Mouse (Mus musculus): ENCODE data around the gene Hhatl. TPM values are rescaled to one million over a fixed set of nuclear protein-coding genes. Genes with fewer than 3 reads are reported as not detected.

Hhatl gene
- polyA plus RNA-seq, 1 experiment from 2014 or later, result 0.11 TPM

DNA sequence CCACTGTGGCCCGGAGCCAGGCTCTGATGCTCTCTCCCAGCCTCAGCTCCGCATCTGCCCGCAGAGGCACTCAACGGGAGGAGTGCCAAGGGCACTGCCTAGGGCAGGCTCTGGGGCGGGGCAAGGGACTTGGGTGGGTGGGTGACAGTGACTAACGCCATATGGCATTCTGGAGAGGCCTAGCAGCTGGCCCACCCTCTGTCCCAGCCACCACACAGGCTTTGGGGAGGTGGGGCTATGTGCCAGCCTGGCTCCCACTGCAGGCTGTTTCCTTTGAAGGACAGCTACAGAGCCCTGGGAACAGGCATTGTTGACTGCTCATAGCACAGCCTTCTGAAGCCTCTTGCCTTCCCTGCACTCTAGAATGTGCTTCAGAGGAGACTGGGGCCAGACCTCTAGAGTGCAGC lies 30.3 kb upstream of the Hhatl start:
- no peak for DNase-seq (ENCODE audit: low spot score)
- no peak overlapping the region for H3K27ac ChIP-seq
- no peak for TF ChIP-seq CTCF (IDR thresholded peaks at IDR 0.05; ENCODE audit: low read depth)
- H3K9ac ChIP-seq (ENCODE audit: low read depth, low read length), result no peak overlapping the region
- H3K36me3 ChIP-seq (ENCODE audit: insufficient read depth, low read length), result no peaks in the 10 kb centered on the region
- H3K4me3 ChIP-seq (replicated peaks; ENCODE audit: low read depth, low read length), result no peak overlapping the region
- H3K27me3 ChIP-seq (ENCODE audit: insufficient read depth, low read length), result no peaks in the 10 kb centered on the region
- H3K4me1 ChIP-seq (replicated peaks; ENCODE audit: insufficient read depth, low read length), result no peaks in the 10 kb centered on the region
- 59% methylated on average over 6 of the region's 6 CpGs for WGBS
- no peak overlapping the region for H3K4me2 ChIP-seq (ENCODE audit: low read length)
- no peak for ATAC-seq (replicated peaks; ENCODE audit: low FRiP score, low read depth)
- no peaks in the 10 kb centered on the region for H3K9me3 ChIP-seq (replicated peaks; ENCODE audit: low read length)

DNA sequence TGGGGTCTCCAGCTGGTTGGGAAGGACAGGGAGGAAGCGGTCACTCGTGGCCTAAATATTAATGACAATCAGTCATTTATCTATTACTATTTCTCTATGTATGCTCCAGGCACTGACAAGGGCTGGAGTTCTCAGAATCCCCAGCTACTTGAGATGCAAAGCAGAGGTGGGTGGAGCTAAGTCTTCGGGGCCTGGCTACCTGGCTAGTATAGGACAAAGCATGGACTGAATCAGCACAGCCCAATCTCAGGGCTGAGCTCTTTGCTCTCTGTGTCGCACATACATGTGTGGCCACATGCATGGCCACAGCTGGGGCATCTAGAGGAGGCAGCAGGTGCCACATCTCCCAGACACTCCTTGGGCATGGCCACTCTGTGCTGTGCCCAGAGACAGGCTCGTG lies 28.5 kb upstream of the Hhatl start:
- TF ChIP-seq CTCF (IDR thresholded peaks at IDR 0.05; ENCODE audit: low read depth), result no peak
- Histone ChIP-seq H3K27ac (no peak overlapping the region), H3K9ac (ENCODE audit: low read depth, low read length) (no peak overlapping the region), H3K4me3 (replicated peaks; ENCODE audit: low read depth, low read length) (no peak overlapping the region), H3K36me3 (ENCODE audit: insufficient read depth, low read length) (no peaks in the 10 kb centered on the region), H3K4me1 (replicated peaks; ENCODE audit: insufficient read depth, low read length) (no peaks in the 10 kb centered on the region), H3K27me3 (ENCODE audit: insufficient read depth, low read length) (no peaks in the 10 kb centered on the region), H3K4me2 (ENCODE audit: low read length) (no peak overlapping the region), H3K9me3 (replicated peaks; ENCODE audit: low read length) (no peaks in the 10 kb centered on the region)
- ATAC-seq (replicated peaks; ENCODE audit: low FRiP score, low read depth) (no peak), DNase-seq (ENCODE audit: low spot score) (no peak)
- WGBS, result 72% methylated on average over 5 of the region's 5 CpGs

DNA sequence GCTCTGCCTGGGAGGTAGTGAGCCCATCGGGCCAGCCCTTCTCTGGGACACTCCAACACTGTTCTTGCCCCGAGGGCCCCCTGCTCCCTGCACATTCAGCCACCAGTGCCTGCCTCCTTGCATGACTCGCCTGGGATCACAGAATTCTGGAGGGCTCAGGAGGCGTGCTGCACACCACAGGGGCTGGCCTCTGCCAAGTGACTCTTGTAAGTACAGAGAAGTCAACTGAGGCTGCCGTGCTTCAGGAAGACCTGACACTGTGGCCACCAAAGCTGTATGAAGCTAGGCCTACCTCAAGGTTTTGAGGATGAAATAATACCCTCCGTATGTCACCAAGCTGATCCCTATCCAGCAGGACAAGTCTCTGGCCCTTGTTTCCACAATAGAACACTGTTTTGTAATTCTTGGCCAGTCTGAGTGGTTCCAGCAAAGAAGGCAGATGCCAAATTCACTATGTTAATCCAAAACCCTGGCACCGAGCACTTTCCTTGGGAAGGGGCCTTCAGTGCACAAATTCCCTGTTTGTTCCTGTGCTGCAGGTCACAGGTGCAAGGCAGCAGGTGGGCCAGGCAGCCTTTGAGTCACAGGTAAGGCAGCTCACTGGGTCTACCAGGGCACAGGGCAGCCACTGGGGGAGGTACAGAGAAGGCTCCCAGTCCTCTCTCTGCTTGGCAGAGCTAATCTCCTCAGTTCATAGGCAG lies 27.6 kb upstream of the Hhatl start:
- DNase-seq (ENCODE audit: low spot score), result no peak
- H3K27ac ChIP-seq, result no peak overlapping the region

DNA sequence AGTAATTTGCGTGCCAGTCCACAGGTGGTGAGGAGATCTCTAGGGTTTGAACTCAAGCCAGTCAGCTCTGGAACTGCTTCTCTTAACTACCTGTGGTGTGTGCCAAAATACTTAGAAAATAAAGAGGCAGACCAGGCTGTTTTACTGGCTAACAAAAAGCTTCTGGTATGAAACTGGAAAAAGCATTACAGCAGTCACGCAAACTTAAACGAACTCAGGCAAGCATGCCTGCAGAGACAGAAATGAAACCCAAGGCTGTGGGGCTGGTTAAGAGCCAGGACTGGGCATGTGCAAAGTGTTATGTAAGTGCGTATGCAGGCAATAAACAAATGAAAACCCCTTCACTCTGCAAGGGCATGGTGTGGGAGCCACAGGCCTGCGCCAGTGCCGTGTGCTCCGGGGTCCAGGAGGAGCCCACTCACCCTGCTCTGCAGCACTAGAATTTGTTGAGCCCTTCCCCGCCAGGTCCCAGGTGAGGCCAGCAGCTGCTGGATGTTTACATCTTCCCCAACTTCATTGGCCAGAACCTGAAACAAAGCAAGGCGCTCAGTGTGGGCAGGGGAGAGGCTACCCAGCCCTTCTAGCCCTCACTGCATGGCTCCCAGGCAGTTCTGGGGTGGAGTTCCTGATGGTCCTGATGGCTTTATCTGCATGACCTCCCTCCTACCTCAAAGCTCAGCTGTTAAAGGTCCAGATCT lies 26.9 kb upstream of the Hhatl start:
- Histone ChIP-seq H3K27me3 (ENCODE audit: insufficient read depth, low read length) (no peaks in the 10 kb centered on the region), H3K4me2 (ENCODE audit: low read length) (no peak overlapping the region), H3K9ac (ENCODE audit: low read depth, low read length) (no peak overlapping the region), H3K4me1 (replicated peaks; ENCODE audit: insufficient read depth, low read length) (no peaks in the 10 kb centered on the region), H3K9me3 (replicated peaks; ENCODE audit: low read length) (no peaks in the 10 kb centered on the region), H3K27ac (no peak overlapping the region), H3K36me3 (ENCODE audit: insufficient read depth, low read length) (no peaks in the 10 kb centered on the region), H3K4me3 (replicated peaks; ENCODE audit: low read depth, low read length) (no peak overlapping the region)
- DNase-seq (ENCODE audit: low spot score), result no peak
- 77% methylated on average over 9 of the region's 9 CpGs for WGBS
- no peak for TF ChIP-seq CTCF (IDR thresholded peaks at IDR 0.05; ENCODE audit: low read depth)
- ATAC-seq (replicated peaks; ENCODE audit: low FRiP score, low read depth), result no peak

More for the DNA sequence above, 27.6 kb upstream of the Hhatl start:
- Histone ChIP-seq H3K27me3 (ENCODE audit: insufficient read depth, low read length) (no peaks in the 10 kb centered on the region), H3K36me3 (ENCODE audit: insufficient read depth, low read length) (no peaks in the 10 kb centered on the region), H3K4me1 (replicated peaks; ENCODE audit: insufficient read depth, low read length) (no peaks in the 10 kb centered on the region), H3K4me3 (replicated peaks; ENCODE audit: low read depth, low read length) (no peak overlapping the region), H3K4me2 (ENCODE audit: low read length) (no peak overlapping the region), H3K9ac (ENCODE audit: low read depth, low read length) (no peak overlapping the region), H3K9me3 (replicated peaks; ENCODE audit: low read length) (no peaks in the 10 kb centered on the region)
- 56% methylated on average over 7 of the region's 7 CpGs for WGBS
- TF ChIP-seq CTCF (IDR thresholded peaks at IDR 0.05; ENCODE audit: low read depth), result no peak
- ATAC-seq (replicated peaks; ENCODE audit: low FRiP score, low read depth), result no peak

DNA sequence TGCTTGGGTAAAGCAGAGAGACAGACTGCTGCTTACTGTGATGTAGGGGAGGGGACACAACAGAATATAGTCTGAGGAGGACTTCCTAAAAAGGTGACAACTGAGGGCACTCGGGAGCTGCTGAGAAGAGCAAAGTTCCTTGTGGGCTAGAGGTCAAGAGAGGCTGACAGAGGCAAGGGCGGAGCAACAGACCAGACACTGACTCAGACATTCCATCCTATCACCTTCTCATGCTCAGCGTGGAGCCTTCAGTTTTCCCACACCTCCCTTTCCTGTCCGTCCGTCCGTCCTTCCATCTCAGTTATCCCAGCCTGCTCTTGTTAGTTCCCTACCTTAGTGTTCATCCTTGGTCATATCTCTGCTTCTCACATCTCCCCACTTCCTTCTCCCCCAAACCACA lies 22.9 kb upstream of the Hhatl start:
- 54% methylated on average over 6 of the region's 6 CpGs for WGBS
- Histone ChIP-seq H3K36me3 (ENCODE audit: insufficient read depth, low read length) (no peaks in the 10 kb centered on the region), H3K9me3 (replicated peaks; ENCODE audit: low read length) (no peaks in the 10 kb centered on the region), H3K27ac (no peak overlapping the region), H3K4me3 (replicated peaks; ENCODE audit: low read depth, low read length) (no peak overlapping the region), H3K9ac (ENCODE audit: low read depth, low read length) (no peak overlapping the region), H3K27me3 (ENCODE audit: insufficient read depth, low read length) (no peaks in the 10 kb centered on the region), H3K4me2 (ENCODE audit: low read length) (no peak overlapping the region), H3K4me1 (replicated peaks; ENCODE audit: insufficient read depth, low read length) (no peaks in the 10 kb centered on the region)
- DNase-seq (ENCODE audit: low spot score) (no peak), ATAC-seq (replicated peaks; ENCODE audit: low FRiP score, low read depth) (no peak)
- TF ChIP-seq CTCF (IDR thresholded peaks at IDR 0.05; ENCODE audit: low read depth), result no peak

DNA sequence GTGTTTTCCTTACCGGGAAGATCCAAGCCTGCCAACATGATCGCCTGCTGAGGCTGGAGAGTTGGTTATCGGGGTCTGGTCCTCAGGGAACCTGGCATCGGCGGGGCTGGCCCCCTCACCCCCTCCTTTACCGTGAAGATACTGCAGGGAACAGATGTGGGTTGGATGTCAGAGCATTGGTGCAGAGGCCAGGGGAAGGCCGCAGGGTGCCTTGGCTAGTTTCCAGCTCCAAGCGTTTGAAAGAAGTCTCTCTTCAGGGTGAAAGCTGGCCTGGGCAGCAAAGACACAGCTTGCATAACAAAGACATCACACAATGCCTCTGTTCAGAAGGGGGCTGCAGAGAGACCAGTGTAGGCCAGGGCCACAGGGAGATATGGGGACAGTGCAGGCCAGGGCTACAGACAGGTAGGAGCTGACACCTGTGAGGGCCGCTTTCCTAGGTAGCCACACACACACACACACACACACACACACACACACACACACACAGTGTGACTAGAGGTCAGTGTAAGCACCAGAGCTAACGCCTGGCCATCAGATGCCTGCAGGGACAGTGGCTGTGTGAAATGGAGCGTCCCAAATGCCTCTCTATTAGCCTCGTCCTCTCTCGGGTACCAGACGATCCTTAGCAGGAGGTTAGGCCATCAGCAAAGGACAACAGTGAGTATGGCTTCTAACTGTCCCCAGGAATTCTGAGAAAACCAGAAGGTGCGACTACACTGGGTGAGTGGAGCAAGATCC lies 17.9 kb upstream of the Hhatl start:
- no peaks in the 10 kb centered on the region for H3K27me3 ChIP-seq (ENCODE audit: insufficient read depth, low read length)
- H3K4me2 ChIP-seq (ENCODE audit: low read length), result no peak overlapping the region
- ATAC-seq (replicated peaks; ENCODE audit: low FRiP score, low read depth) (no peak), DNase-seq (ENCODE audit: low spot score) (no peak)
- no peaks in the 10 kb centered on the region for H3K9me3 ChIP-seq (replicated peaks; ENCODE audit: low read length)
- no peak overlapping the region for H3K27ac ChIP-seq
- no peaks in the 10 kb centered on the region for H3K36me3 ChIP-seq (ENCODE audit: insufficient read depth, low read length)
- H3K4me1 ChIP-seq (replicated peaks; ENCODE audit: insufficient read depth, low read length), result no peaks in the 10 kb centered on the region
- 30% methylated on average over 15 of the region's 15 CpGs for WGBS
- no peak for TF ChIP-seq CTCF (IDR thresholded peaks at IDR 0.05; ENCODE audit: low read depth)
- H3K9ac ChIP-seq (ENCODE audit: low read depth, low read length), result no peak overlapping the region
- H3K4me3 ChIP-seq (replicated peaks; ENCODE audit: low read depth, low read length), result no peak overlapping the region

Measured in kidney, postnatal 0 days (tissue).